Mouse (Mus musculus): ENCODE results near the gene Cmklr1. TPM values are rescaled to one million over a fixed set of nuclear protein-coding genes. Genes with fewer than 3 reads are reported as not detected.

Cmklr1 gene
- polyA plus RNA-seq, 1 experiment from 2014 or later = 3.1 TPM

DNA sequence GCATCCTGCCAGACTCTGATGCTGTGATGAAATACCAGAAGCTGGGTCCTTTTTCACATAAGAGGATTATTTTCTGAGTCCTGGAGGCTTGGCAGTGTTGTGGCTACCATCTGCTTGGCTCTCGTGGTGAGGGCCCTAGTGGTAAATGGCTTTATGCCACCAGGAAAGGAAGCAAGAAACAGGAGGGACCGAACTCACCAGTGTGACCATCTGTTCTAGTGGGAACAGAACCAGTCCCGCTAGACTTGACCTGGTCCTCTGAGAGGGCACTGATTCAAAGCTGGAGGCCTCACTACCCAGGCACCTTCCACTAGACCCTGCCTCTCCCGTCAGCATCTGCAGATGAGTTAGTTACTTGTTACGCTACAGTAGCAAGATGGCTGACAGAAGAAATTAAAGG is 33.0 kb upstream of the Cmklr1 start:
- H3K27ac ChIP-seq (ENCODE audit: low read depth, low read length) = no peak overlapping the region
- H3K9me3 ChIP-seq (ENCODE audit: control insufficient read depth, low read length) = no peaks in the 10 kb centered on the region
- H3K27me3 ChIP-seq (ENCODE audit: control insufficient read depth, insufficient read depth, low read length) = no peaks in the 10 kb centered on the region
- no peaks in the 10 kb centered on the region for H3K4me1 ChIP-seq (replicated peaks; ENCODE audit: control insufficient read depth, insufficient read depth, low read length)
- ATAC-seq (ENCODE audit: low FRiP score) (no peak), DNase-seq (ENCODE audit: low spot score) (no peak)
- no peak overlapping the region for H3K4me3 ChIP-seq (ENCODE audit: low read depth, low read length)
- WGBS = 70% methylated on average over 5 of the region's 5 CpGs
- no peaks in the 10 kb centered on the region for H3K36me3 ChIP-seq (ENCODE audit: control insufficient read depth, insufficient read depth, low read length)
- no peak overlapping the region for H3K9ac ChIP-seq (ENCODE audit: low read depth, low read length)
- H3K4me2 ChIP-seq (replicated peaks; ENCODE audit: low read depth, low read length) = no peak overlapping the region

DNA sequence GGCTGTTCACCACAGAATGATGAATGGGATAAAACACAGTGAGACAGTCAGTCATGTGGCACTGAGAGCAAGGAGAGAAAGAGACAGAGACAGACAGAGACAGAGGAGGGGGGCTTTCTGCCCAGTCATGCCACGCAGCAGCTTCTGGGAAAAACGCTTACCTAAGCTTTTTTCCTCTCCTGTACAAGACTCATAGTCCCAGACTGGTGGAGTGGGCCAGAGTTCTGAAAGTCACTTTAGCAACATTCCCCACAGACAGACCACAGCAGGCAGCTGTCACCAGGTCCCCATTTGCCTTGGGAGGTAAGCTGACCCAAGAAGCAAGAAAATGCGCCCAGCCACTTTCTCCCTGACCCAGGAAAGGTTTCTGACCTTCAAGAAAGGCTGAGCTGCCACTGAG is 32.2 kb upstream of the Cmklr1 start:
- ATAC-seq (ENCODE audit: low FRiP score) (no peak), DNase-seq (ENCODE audit: low spot score) (no peak)
- H3K4me1 ChIP-seq (replicated peaks; ENCODE audit: control insufficient read depth, insufficient read depth, low read length) = no peaks in the 10 kb centered on the region
- no peaks in the 10 kb centered on the region for H3K27me3 ChIP-seq (ENCODE audit: control insufficient read depth, insufficient read depth, low read length)
- no peaks in the 10 kb centered on the region for H3K9me3 ChIP-seq (ENCODE audit: control insufficient read depth, low read length)
- no peak overlapping the region for H3K4me2 ChIP-seq (replicated peaks; ENCODE audit: low read depth, low read length)
- no peaks in the 10 kb centered on the region for H3K36me3 ChIP-seq (ENCODE audit: control insufficient read depth, insufficient read depth, low read length)
- no peak overlapping the region for H3K4me3 ChIP-seq (ENCODE audit: low read depth, low read length)
- WGBS = 68% methylated on average over 3 of the region's 3 CpGs
- H3K27ac ChIP-seq (ENCODE audit: low read depth, low read length) = no peak overlapping the region
- H3K9ac ChIP-seq (ENCODE audit: low read depth, low read length) = no peak overlapping the region

DNA sequence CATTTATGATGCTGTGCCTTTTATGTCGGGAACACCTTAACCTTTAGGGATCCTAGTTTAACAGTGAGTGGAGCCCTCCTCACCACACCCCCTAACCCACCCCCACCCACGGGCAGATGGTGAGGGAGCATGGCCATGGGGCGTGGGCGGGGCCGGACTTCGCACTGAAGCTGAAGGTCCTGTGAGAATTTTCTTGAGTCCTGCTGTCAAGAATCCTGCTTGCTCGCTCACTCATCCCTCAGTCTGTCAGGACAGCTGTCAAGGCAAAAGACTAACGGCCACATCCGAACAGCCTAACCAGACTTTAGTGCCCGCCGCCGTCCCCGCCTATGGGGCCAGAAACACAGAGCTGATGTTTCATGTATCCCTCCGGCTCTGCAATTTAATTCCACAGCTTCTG is 31.0 kb upstream of the Cmklr1 start:
- ATAC-seq (ENCODE audit: low FRiP score) (no peak), DNase-seq (ENCODE audit: low spot score) (peak; percentile 17)
- no peaks in the 10 kb centered on the region for H3K4me1 ChIP-seq (replicated peaks; ENCODE audit: control insufficient read depth, insufficient read depth, low read length)
- H3K9me3 ChIP-seq (ENCODE audit: control insufficient read depth, low read length) = no peaks in the 10 kb centered on the region
- H3K27me3 ChIP-seq (ENCODE audit: control insufficient read depth, insufficient read depth, low read length) = no peaks in the 10 kb centered on the region
- H3K4me2 ChIP-seq (replicated peaks; ENCODE audit: low read depth, low read length) = no peak overlapping the region
- H3K4me3 ChIP-seq (ENCODE audit: low read depth, low read length) = no peak overlapping the region
- H3K9ac ChIP-seq (ENCODE audit: low read depth, low read length) = no peak overlapping the region
- no peak overlapping the region for H3K27ac ChIP-seq (ENCODE audit: low read depth, low read length)
- WGBS = 73% methylated on average over 14 of the region's 14 CpGs
- no peaks in the 10 kb centered on the region for H3K36me3 ChIP-seq (ENCODE audit: control insufficient read depth, insufficient read depth, low read length)

DNA sequence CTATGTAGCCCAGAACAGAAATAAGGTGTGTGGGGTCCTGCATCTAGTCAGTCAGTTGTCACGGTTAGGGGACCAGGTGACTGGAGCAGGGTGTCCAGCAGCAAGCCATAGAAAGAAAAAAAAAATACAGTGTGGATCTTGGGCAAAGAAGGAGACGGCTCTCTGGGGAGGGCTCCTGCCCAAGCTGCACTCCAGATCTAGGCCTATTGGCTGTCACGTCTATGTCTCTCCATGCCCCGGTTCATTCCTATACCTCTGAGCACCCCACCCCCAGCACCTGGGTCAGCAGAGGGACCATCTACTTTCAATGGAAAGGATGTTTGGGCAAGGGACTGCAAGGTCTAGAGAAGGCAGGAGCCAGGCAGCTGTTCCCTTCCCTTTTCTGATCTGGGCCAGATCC is 29.3 kb upstream of the Cmklr1 start:
- Histone ChIP-seq H3K36me3 (ENCODE audit: control insufficient read depth, insufficient read depth, low read length) (no peaks in the 10 kb centered on the region), H3K27me3 (ENCODE audit: control insufficient read depth, insufficient read depth, low read length) (no peaks in the 10 kb centered on the region), H3K9me3 (ENCODE audit: control insufficient read depth, low read length) (no peaks in the 10 kb centered on the region), H3K4me3 (ENCODE audit: low read depth, low read length) (no peak overlapping the region), H3K27ac (ENCODE audit: low read depth, low read length) (no peak overlapping the region), H3K4me2 (replicated peaks; ENCODE audit: low read depth, low read length) (no peak overlapping the region), H3K9ac (ENCODE audit: low read depth, low read length) (no peak overlapping the region), H3K4me1 (replicated peaks; ENCODE audit: control insufficient read depth, insufficient read depth, low read length) (no peaks in the 10 kb centered on the region)
- no peak for ATAC-seq (ENCODE audit: low FRiP score)
- no peak for DNase-seq (ENCODE audit: low spot score)
- 93% methylated on average over 4 of the region's 4 CpGs for WGBS

DNA sequence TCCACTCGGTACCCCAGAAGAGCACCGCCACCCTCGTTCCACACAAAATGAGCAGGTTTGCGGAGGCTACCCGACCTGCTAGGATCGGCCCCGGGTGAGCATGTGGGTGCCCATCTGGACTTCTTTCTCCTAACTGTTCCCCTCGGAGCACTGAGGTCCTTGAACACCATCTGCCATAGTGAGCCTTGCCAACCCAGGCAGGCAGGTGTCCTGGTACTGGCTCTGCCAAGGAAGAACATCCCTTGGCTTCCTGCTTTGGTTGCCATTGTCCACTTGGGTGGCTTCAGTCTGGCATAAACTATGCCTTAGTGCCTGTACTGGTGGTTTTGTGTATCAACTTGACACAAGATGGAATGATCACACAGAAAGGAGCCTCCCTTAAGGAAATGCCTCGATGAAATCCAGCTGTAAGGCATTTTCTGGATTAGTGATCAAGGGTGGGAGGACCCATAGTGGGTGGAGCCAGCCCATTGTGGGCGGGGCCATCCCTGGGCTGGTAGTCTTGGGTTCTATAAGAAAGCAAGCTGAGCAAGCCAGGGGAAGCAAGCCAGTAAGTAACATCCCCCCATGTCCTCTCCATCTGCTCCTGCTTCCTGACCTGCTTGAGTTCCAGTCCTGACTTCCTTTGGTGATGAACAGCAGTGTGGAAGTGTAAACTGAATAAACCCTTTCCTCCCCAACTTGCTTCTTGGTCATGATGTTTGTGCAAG is 28.7 kb upstream of the Cmklr1 start:
- DNase-seq (ENCODE audit: low spot score) = no peak
- H3K4me2 ChIP-seq (replicated peaks; ENCODE audit: low read depth, low read length) = no peak overlapping the region
- H3K27ac ChIP-seq (ENCODE audit: low read depth, low read length) = no peak overlapping the region
- ATAC-seq (ENCODE audit: low FRiP score) = no peak
- H3K36me3 ChIP-seq (ENCODE audit: control insufficient read depth, insufficient read depth, low read length) = no peaks in the 10 kb centered on the region
- 84% methylated on average over 10 of the region's 10 CpGs for WGBS
- H3K27me3 ChIP-seq (ENCODE audit: control insufficient read depth, insufficient read depth, low read length) = no peaks in the 10 kb centered on the region
- H3K9ac ChIP-seq (ENCODE audit: low read depth, low read length) = no peak overlapping the region
- H3K4me3 ChIP-seq (ENCODE audit: low read depth, low read length) = no peak overlapping the region
- no peaks in the 10 kb centered on the region for H3K9me3 ChIP-seq (ENCODE audit: control insufficient read depth, low read length)
- no peaks in the 10 kb centered on the region for H3K4me1 ChIP-seq (replicated peaks; ENCODE audit: control insufficient read depth, insufficient read depth, low read length)

DNA sequence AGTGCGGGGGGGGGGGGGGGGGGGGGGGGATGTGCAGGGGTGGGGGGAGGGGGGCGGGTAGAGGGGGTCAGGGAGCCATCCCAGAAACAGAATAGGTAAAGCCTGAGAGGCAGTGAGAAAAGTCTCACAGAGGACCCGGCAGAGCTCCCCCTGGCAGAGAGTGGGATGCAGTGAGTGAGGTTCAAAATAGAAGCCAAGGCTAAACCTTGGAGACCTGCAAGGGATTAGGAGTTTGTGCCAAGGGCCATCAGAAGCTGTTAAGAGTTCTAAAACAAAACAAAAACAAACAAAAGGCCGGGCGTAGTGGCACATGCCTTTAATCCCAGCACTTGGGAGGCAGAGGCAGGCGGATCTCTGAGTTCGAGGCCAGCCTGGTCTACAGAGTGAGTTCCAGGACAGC is 27.3 kb upstream of the Cmklr1 start:
- Histone ChIP-seq H3K9me3 (ENCODE audit: control insufficient read depth, low read length) (no peaks in the 10 kb centered on the region), H3K4me1 (replicated peaks; ENCODE audit: control insufficient read depth, insufficient read depth, low read length) (no peaks in the 10 kb centered on the region), H3K9ac (ENCODE audit: low read depth, low read length) (no peak overlapping the region), H3K4me3 (ENCODE audit: low read depth, low read length) (no peak overlapping the region), H3K36me3 (ENCODE audit: control insufficient read depth, insufficient read depth, low read length) (no peaks in the 10 kb centered on the region), H3K4me2 (replicated peaks; ENCODE audit: low read depth, low read length) (no peak overlapping the region), H3K27ac (ENCODE audit: low read depth, low read length) (no peak overlapping the region), H3K27me3 (ENCODE audit: control insufficient read depth, insufficient read depth, low read length) (no peaks in the 10 kb centered on the region)
- WGBS = 84% methylated on average over 6 of the region's 7 CpGs
- ATAC-seq (ENCODE audit: low FRiP score) = no peak
- no peak for DNase-seq (ENCODE audit: low spot score)

DNA sequence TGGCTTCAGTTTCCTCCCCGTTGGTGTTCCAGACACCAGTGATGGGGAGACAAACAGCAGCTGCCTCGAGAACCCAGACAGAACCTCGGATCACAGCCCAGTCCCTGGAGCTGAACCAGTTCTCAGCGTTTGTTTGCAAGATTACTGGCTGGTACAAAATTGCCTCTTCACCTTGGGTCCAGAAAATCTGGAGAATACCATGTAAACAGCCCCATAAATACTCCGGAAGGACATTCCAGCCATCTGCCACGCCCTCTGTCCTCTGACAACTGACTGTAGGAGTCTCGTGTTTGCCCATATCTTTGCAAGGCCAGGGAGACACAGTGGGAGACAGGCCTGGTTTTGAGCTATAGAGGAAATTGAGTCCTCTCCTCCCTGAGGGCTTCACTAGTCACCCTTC is 24.6 kb upstream of the Cmklr1 start:
- no peak overlapping the region for H3K9ac ChIP-seq (ENCODE audit: low read depth, low read length)
- H3K4me2 ChIP-seq (replicated peaks; ENCODE audit: low read depth, low read length) = no peak overlapping the region
- H3K36me3 ChIP-seq (ENCODE audit: control insufficient read depth, insufficient read depth, low read length) = no peaks in the 10 kb centered on the region
- no peak overlapping the region for H3K4me3 ChIP-seq (ENCODE audit: low read depth, low read length)
- 76% methylated on average over 7 of the region's 7 CpGs for WGBS
- H3K9me3 ChIP-seq (ENCODE audit: control insufficient read depth, low read length) = no peaks in the 10 kb centered on the region
- no peaks in the 10 kb centered on the region for H3K4me1 ChIP-seq (replicated peaks; ENCODE audit: control insufficient read depth, insufficient read depth, low read length)
- ATAC-seq (ENCODE audit: low FRiP score) (no peak), DNase-seq (ENCODE audit: low spot score) (no peak)
- no peaks in the 10 kb centered on the region for H3K27me3 ChIP-seq (ENCODE audit: control insufficient read depth, insufficient read depth, low read length)
- no peak overlapping the region for H3K27ac ChIP-seq (ENCODE audit: low read depth, low read length)

DNA sequence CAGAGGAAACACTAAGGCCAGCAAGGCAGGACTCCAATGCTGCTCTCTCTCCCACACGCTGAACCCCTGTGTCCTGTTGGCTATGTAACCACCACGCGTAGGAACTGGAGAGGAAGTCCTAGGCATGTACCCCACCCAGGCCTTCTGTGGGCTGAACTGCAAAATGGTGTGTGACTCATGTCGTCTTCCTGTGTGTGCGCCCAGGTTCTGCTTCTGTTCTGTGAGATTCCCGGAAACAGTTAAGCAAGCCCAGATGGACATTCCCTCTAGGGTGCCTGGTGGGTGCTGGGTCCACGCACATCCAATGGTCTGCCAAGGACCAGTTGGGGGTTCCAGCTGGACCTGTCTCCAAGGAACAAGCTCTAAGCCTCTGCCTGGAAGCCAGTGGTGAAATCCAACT is 22.2 kb upstream of the Cmklr1 start:
- H3K27me3 ChIP-seq (ENCODE audit: control insufficient read depth, insufficient read depth, low read length) = no peaks in the 10 kb centered on the region
- H3K9me3 ChIP-seq (ENCODE audit: control insufficient read depth, low read length) = no peaks in the 10 kb centered on the region
- H3K4me1 ChIP-seq (replicated peaks; ENCODE audit: control insufficient read depth, insufficient read depth, low read length) = no peaks in the 10 kb centered on the region
- H3K4me3 ChIP-seq (ENCODE audit: low read depth, low read length) = no peak overlapping the region
- H3K4me2 ChIP-seq (replicated peaks; ENCODE audit: low read depth, low read length) = no peak overlapping the region
- 88% methylated on average over 7 of the region's 7 CpGs for WGBS
- no peak for ATAC-seq (ENCODE audit: low FRiP score)
- DNase-seq (ENCODE audit: low spot score) = no peak
- no peak overlapping the region for H3K9ac ChIP-seq (ENCODE audit: low read depth, low read length)
- no peak overlapping the region for H3K27ac ChIP-seq (ENCODE audit: low read depth, low read length)
- no peaks in the 10 kb centered on the region for H3K36me3 ChIP-seq (ENCODE audit: control insufficient read depth, insufficient read depth, low read length)

DNA sequence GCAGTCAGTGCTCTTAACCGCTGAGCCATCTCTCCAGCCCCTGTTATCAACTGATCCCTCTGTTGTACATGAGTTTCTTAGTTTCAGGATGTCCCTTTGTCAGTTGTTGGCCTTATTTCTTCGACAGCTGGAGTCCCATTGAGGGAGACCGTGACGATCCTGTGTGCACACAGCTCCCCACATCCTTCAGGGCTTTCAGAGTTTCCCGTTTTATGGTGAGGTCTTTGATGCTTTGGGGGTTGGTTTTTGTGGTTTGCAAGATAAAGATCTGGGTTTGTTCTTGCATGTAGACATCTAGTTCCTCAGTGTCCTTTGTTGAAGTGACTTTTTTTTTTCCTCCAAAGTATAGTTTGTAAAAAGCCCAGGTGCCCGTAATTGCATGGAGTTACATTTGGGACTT is 20.4 kb upstream of the Cmklr1 start:
- Histone ChIP-seq H3K27ac (ENCODE audit: low read depth, low read length) (no peak overlapping the region), H3K4me2 (replicated peaks; ENCODE audit: low read depth, low read length) (no peak overlapping the region), H3K9ac (ENCODE audit: low read depth, low read length) (no peak overlapping the region), H3K9me3 (ENCODE audit: control insufficient read depth, low read length) (no peaks in the 10 kb centered on the region), H3K4me1 (replicated peaks; ENCODE audit: control insufficient read depth, insufficient read depth, low read length) (no peaks in the 10 kb centered on the region), H3K27me3 (ENCODE audit: control insufficient read depth, insufficient read depth, low read length) (no peaks in the 10 kb centered on the region), H3K36me3 (ENCODE audit: control insufficient read depth, insufficient read depth, low read length) (no peaks in the 10 kb centered on the region), H3K4me3 (ENCODE audit: low read depth, low read length) (no peak overlapping the region)
- DNase-seq (ENCODE audit: low spot score) = no peak
- no peak for ATAC-seq (ENCODE audit: low FRiP score)
- 87% methylated on average over 6 of the region's 6 CpGs for WGBS
